Mouse (Mus musculus): ENCODE results near the gene Tceal7.

- TF ChIP-seq MAFK (IDR thresholded peaks at IDR 0.05; ENCODE audit: insufficient read depth, low read depth, low read length) (peak; percentile 46; the same call in 1 of the 2 replicates), ZNF384 (IDR thresholded peaks at IDR 0.05; ENCODE audit: low read depth, low read length) (no peak), CHD2 (IDR thresholded peaks at IDR 0.05; ENCODE audit: low read depth, low read length) (no peak), ZC3H11A (IDR thresholded peaks at IDR 0.05; ENCODE audit: borderline replicate concordance, low read depth, low read length) (no peak), HCFC1 (IDR thresholded peaks at IDR 0.05; ENCODE audit: borderline replicate concordance, insufficient read depth, low read length) (peak; percentile 35; the same call in 1 of the 2 replicates)
Observed at GRCm38 (mm10) chrX:136172118-136172551, 42.4 kb upstream of the Tceal7 start, which contains the start of gene Tceal8.
